Mouse (Mus musculus) kidney, embryonic 16.5 days (tissue): ENCODE measurements around the gene Surf4. TPM values are rescaled to one million over a fixed set of nuclear protein-coding genes. Genes with fewer than 3 reads are reported as not detected.

Experiments used
- ATAC-seq: fragments of 200-750 bp; cut with Nextera tagmentation; 2 replicates; pipeline ENCODE4 v1.8.0; 2017; ENCODE audit warnings: moderate TSS enrichment; ENCODE audit not compliant: low FRiP score, low TSS enrichment
- H3K27ac ChIP-seq: fragments of 300-500 bp; sonication (generic); 2 replicates; pipeline ENCODE4 v1.5.1; 2014; ENCODE audit warnings: low read length
- H3K27me3 ChIP-seq: fragments of 300-500 bp; sonication (generic); 2 replicates; pipeline ENCODE4 v1.6.1; 2014; ENCODE audit warnings: low read length, control low read depth, mixed read lengths; ENCODE audit not compliant: insufficient read depth
- H3K36me3 ChIP-seq: fragments of 300-500 bp; sonication (generic); 2 replicates; pipeline ENCODE4 v1.6.1; 2014; ENCODE audit warnings: low read length, control low read depth, mixed read lengths; ENCODE audit not compliant: insufficient read depth
- H3K4me1 ChIP-seq: fragments of 300-500 bp; sonication (generic); 2 replicates; pipeline ENCODE4 v1.6.1; 2014; ENCODE audit warnings: low read length, control low read depth, mixed read lengths; ENCODE audit not compliant: insufficient read depth
- H3K4me2 ChIP-seq: fragments of 300-500 bp; sonication (generic); replicated peaks from 2 replicates; pipeline ENCODE4 v1.6.1; 2014; ENCODE audit warnings: low read depth, low read length
- H3K4me3 ChIP-seq: fragments of 300-500 bp; sonication (generic); 2 replicates; pipeline ENCODE4 v1.5.1; 2014; ENCODE audit warnings: mild to moderate bottlenecking, low read length
- H3K9ac ChIP-seq: fragments of 300-500 bp; sonication (generic); replicated peaks from 2 replicates; pipeline ENCODE4 v1.6.1; 2014; ENCODE audit warnings: low read length
- H3K9me3 ChIP-seq: fragments of 300-500 bp; sonication (generic); 2 replicates; pipeline ENCODE4 v1.6.1; 2016; ENCODE audit warnings: low read length, control low read depth
- WGBS: fragments of 180-500 bp; shearing (Covaris S2); extraction: QIAGEN DNeasy Blood & Tissue Kit; methylation state at CpG from one replicate; pipeline ENCODE4 v1.1.7; 2014; 5-methylcytosine and 5-hydroxymethylcytosine counted together
- polyA plus RNA-seq: library from polyadenylated mRNA; unstranded; fragments of >200 nt; fragmentation: Nextera tagmentation; extraction: Ambion mirVana; gene quantifications from 2 replicates; pipeline ENCODE4 v1.2.1, GENCODE M21; 2015

Surf4 gene
- polyA plus RNA-seq, 1 experiment from 2014 or later, result 248 TPM

DNA sequence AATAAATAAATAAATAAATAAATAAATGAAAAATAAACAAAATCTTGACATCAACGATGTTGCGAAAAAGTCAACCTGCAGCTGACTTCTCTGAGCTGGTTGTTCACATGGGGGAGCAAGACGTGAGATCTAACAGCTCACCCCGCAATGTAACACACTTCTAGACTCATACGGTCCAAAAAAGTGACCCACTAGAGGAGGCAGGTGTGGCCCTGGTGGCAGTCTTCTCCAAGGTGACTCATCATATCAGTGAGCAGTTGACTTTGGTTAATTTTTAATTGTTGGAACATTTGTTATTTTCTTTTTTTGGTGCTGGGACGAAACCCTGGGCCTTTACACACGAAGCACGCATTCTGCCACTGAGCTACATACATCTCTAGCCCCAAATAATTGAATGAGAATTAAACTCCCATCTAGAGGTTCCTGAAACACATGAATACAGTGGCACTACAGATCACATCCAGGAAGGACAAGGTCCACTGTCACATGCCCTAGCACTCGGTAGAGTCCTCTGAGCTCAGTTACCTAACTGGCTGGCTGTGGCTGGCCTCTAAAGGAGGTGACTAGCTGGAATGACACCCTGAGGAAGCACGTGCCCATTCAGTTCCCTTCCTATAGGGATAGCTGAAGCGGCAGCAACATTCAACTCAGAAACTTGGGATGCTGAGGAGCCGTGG, 23.2 kb upstream of the Surf4 start:
- WGBS, result 93% methylated on average over 12 of the region's 12 CpGs

GRCm38 (mm10) chr2:26954735-26955395, 21.1 kb upstream of the Surf4 start:
- H3K9me3 ChIP-seq, result no peaks in the 10 kb centered on the region
- ATAC-seq, result no peak
- H3K9ac ChIP-seq, result no peak overlapping the region
- H3K27ac ChIP-seq, result no peak overlapping the region
- WGBS, result 85% methylated on average over 2 of the region's 2 CpGs
- peaks cover 73% of the 10 kb centered on the region for H3K36me3 ChIP-seq
- no peaks in the 10 kb centered on the region for H3K27me3 ChIP-seq
- no peak overlapping the region for H3K4me3 ChIP-seq
- no peaks in the 10 kb centered on the region for H3K4me1 ChIP-seq
- no peak overlapping the region for H3K4me2 ChIP-seq

More for the DNA sequence above, 23.2 kb upstream of the Surf4 start:
- Histone ChIP-seq H3K9ac (no peak overlapping the region), H3K27ac (no peak overlapping the region), H3K4me2 (no peak overlapping the region), H3K27me3 (no peaks in the 10 kb centered on the region), H3K4me3 (no peak overlapping the region), H3K4me1 (no peaks in the 10 kb centered on the region), H3K9me3 (no peaks in the 10 kb centered on the region), H3K36me3 (peaks cover 74% of the 10 kb centered on the region)
- no peak for ATAC-seq

DNA sequence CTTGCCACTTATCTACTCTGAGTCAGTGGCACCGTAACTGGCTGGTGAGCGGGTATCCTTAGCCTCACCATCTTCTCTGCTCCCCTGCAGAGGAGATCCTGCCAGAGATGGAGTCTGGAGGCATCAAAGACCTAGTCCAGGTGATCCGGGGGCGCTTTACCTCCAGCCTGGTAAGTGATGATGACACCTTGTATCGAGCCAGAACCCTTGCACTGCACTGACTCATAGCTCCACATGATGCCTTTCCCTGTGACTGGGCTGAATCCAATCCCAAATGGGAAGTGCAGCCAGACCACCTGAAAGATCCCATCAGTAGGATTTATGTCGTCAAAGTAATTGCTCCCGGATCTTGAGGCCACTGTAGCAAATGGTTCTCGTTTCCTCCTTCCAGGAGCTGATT, 19.1 kb upstream of the Surf4 start:
- Histone ChIP-seq H3K27me3 (no peaks in the 10 kb centered on the region), H3K9ac (no peak overlapping the region), H3K4me1 (no peaks in the 10 kb centered on the region), H3K4me2 (no peak overlapping the region), H3K9me3 (no peaks in the 10 kb centered on the region), H3K27ac (no peak overlapping the region), H3K36me3 (peaks cover 59% of the 10 kb centered on the region), H3K4me3 (no peak overlapping the region)
- no peak for ATAC-seq
- 77% methylated on average over 8 of the region's 8 CpGs for WGBS

- Histone ChIP-seq H3K36me3 (peaks cover 52% of the 10 kb centered on the region), H3K9ac (no peak overlapping the region), H3K9me3 (no peaks in the 10 kb centered on the region), H3K4me3 (no peak overlapping the region), H3K27me3 (no peaks in the 10 kb centered on the region), H3K27ac (no peak overlapping the region), H3K4me1 (no peaks in the 10 kb centered on the region), H3K4me2 (no peak overlapping the region)
- ATAC-seq, result no peak
- WGBS, result 96% methylated on average over 4 of the region's 4 CpGs
These were observed 18.5 kb upstream of the Surf4 start for GRCm38 (mm10) chr2:26952193-26952592.

GRCm38 (mm10) chr2:26951346-26951905, 17.7 kb upstream of the Surf4 start:
- Histone ChIP-seq H3K9me3 (no peaks in the 10 kb centered on the region), H3K27me3 (no peaks in the 10 kb centered on the region), H3K4me3 (no peak overlapping the region), H3K27ac (no peak overlapping the region), H3K9ac (no peak overlapping the region), H3K36me3 (peaks cover 46% of the 10 kb centered on the region), H3K4me2 (no peak overlapping the region), H3K4me1 (no peaks in the 10 kb centered on the region)
- 89% methylated on average over 8 of the region's 8 CpGs for WGBS
- ATAC-seq, result no peak

GRCm38 (mm10) chr2:26950411-26950810, 16.7 kb upstream of the Surf4 start:
- Histone ChIP-seq H3K4me3 (no peak overlapping the region), H3K4me1 (no peaks in the 10 kb centered on the region), H3K9ac (no peak overlapping the region), H3K9me3 (no peaks in the 10 kb centered on the region), H3K27me3 (no peaks in the 10 kb centered on the region), H3K36me3 (peaks cover 36% of the 10 kb centered on the region), H3K27ac (no peak overlapping the region), H3K4me2 (no peak overlapping the region)
- ATAC-seq, result no peak
- WGBS, result 86% methylated on average over 2 of the region's 2 CpGs

- Histone ChIP-seq H3K27ac (no peak overlapping the region), H3K36me3 (no peaks in the 10 kb centered on the region), H3K9ac (no peak overlapping the region), H3K4me3 (no peak overlapping the region), H3K9me3 (no peaks in the 10 kb centered on the region), H3K27me3 (no peaks in the 10 kb centered on the region), H3K4me1 (no peaks in the 10 kb centered on the region), H3K4me2 (no peak overlapping the region)
- ATAC-seq, result no peak
- WGBS, result 74% methylated on average over 3 of the region's 3 CpGs
These were observed 9.5 kb upstream of the Surf4 start for GRCm38 (mm10) chr2:26943253-26943652.

DNA sequence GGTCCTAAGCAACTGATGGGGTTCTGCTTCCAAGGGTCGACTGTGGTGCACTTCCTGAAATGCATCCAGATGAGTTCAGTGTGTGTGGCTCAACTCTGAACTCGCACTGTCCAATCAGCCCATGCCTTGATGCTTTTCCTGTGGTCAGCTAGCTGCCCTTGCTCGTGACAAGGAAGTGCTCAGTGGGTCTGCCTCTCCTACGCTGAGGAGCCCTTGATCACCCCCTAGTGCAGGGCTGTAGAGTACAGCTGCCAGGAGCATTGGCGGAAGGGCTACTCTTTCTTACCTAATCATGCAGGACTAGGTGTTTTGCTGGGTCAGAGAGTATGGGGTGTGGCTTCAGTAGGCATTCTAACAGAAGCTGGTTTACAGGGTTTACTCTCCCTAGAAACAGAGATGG, 7.8 kb upstream of the Surf4 start:
- Histone ChIP-seq H3K4me3 (no peak overlapping the region), H3K4me1 (no peaks in the 10 kb centered on the region), H3K4me2 (no peak overlapping the region), H3K27ac (no peak overlapping the region), H3K9me3 (no peaks in the 10 kb centered on the region), H3K9ac (no peak overlapping the region), H3K36me3 (no peaks in the 10 kb centered on the region), H3K27me3 (no peaks in the 10 kb centered on the region)
- no peak for ATAC-seq
- WGBS, result 42% methylated on average over 5 of the region's 5 CpGs

DNA sequence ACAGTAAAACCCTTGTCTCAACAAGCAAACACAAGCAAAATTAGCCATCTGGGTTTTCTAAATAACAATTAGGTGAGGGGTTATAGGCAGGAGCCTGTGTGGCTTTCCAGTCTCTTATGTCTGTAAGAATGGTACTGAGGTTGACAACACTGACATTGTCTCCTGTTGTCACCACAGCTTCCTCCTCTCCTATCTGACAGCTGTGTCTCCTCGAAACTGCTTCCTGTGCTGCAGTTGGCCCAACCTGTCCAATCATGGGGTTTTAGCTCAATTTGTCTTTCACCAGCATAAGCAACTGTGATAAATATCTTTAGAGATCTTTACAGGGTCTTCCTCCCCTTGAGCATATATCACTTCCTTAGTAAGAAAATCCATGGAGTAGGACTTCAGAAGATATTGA, 2.7 kb upstream of the Surf4 start:
- no peak for ATAC-seq
- WGBS, result 65% methylated on average over 1 of the region's 1 CpGs
- peaks cover 12% of the 10 kb centered on the region for H3K4me1 ChIP-seq
- no peak overlapping the region for H3K9ac ChIP-seq
- no peaks in the 10 kb centered on the region for H3K9me3 ChIP-seq
- no peaks in the 10 kb centered on the region for H3K36me3 ChIP-seq
- no peak overlapping the region for H3K4me3 ChIP-seq
- no peak overlapping the region for H3K27ac ChIP-seq
- no peaks in the 10 kb centered on the region for H3K27me3 ChIP-seq
- no peak overlapping the region for H3K4me2 ChIP-seq

DNA sequence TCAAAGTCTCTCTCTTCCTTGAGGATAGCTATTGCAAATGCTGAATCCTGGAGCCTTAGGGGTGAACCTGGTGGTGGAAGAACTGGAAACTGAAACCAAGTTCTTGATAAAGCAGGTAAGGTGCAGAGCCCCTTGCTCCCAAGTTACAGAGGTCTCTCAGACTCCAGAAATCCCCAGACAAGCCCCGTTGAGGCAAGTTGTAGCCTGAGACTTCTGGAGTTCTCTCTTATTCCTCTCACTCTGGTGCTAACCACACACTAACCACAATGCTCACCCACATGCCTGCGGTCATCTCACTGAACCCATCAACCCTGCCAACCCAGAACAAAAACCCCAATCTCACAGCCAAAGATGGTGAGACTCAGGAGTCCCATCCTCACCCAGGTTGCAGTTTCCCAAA, 1.6 kb upstream of the Surf4 start:
- H3K27me3 ChIP-seq, result no peaks in the 10 kb centered on the region
- ATAC-seq, result no peak
- H3K9ac ChIP-seq, result no peak overlapping the region
- WGBS, result 86% methylated on average over 2 of the region's 2 CpGs
- H3K36me3 ChIP-seq, result peaks cover 9% of the 10 kb centered on the region
- H3K27ac ChIP-seq, result no peak overlapping the region
- no peak overlapping the region for H3K4me2 ChIP-seq
- H3K4me1 ChIP-seq, result peaks cover 20% of the 10 kb centered on the region
- no peak overlapping the region for H3K4me3 ChIP-seq
- no peaks in the 10 kb centered on the region for H3K9me3 ChIP-seq
